Mouse (Mus musculus) CD4-positive, CD25-positive, alpha-beta regulatory T cell, adult 4 months (primary cell): ENCODE results near the gene Aatf. TPM values are rescaled to one million over a fixed set of nuclear protein-coding genes. Genes with fewer than 3 reads are reported as not detected.

ENCODE experiments used
- ATAC-seq: one replicate; pipeline ENCODE4 v1.8.0; 2017
- polyA plus RNA-seq, 2 experiments: library from polyadenylated mRNA; unstranded; fragments of 100-300 nt; shearing (Covaris generic); gene quantifications; one replicate each; pipeline ENCODE4 v1.2.1; 2017

The Aatf gene
- polyA plus RNA-seq, 2 experiments from 2014 or later = 34.6 to 46.3 TPM

DNA sequence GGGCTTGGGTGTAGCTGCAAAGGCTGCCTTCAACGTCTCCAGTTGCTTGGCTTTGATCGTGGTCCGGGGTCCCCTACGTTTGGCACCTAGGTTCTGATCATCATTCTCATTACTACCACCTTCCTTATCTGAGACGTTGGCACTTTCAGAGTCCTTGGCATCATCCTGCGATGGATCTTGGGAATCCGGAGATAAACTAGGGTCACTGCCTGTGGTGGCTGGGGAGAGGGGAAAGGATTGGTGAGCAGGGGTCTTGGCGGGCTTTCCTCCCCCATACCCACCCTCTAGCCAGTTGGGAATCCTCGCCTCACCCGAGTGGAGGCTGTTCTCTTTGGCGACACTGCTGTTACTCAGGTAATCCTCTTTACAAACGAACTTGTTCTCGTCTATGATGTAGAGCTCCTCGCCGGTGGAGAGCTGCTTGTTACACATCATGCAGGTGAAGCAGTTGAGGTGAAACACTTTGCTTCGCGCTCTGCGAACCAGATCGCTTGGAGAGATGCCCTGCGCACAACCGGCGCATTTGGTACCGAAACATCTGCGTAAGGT is 8.5 kb upstream of the Aatf start:
- no peak for ATAC-seq

DNA sequence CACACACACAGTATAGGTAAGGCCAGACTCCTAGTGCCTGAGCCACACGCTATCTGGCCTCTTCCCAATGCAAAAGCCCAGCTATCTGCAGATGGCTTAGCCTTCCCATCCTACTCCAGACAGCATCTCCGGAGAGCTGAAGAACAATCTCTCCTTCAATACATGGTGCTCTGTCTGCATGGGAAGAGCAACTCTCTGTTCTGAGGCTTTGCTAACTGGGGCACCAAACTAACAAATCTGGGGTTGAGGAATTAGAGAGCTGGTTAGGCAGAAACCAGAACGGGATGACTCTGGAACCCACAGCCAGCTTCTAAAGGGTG is 7.7 kb upstream of the Aatf start:
- no peak for ATAC-seq

DNA sequence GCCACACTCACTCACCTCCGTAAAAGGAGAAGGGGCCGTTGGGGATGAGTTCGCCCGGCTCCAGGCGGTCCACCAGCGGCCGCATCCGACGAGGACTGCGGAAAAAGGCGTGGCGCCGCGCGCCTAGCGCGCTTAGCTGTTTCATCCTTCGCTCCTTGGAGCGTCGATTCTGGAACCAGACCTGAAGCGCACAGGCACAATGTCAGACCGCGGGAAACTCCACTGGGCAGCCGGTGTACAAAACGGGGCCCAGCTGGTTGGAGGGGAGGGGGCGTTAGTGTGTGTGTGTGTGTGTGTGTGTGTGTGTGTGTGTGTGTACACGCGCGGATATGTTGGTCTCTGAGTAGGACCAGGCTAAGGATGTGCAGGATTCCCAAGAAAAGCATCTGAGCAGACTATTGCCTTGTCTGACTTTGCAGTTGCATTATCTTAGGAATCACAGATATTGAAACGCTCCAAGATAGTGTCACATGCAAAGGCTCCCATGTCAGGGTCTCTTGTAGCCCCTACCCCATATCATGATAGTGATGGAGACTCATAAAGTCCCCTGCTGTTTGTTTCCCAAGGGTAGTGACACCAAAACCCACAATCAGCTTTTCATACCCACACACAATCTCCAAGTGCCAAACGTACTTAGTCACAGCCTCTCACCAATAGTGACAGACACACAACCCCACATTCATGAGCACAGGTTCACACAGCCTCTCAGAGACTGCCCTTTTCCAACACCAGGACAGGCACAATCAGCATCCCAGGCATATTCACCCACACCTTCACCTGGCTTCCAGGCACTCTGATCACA is 7.1 kb upstream of the Aatf start:
- no peak for ATAC-seq

DNA sequence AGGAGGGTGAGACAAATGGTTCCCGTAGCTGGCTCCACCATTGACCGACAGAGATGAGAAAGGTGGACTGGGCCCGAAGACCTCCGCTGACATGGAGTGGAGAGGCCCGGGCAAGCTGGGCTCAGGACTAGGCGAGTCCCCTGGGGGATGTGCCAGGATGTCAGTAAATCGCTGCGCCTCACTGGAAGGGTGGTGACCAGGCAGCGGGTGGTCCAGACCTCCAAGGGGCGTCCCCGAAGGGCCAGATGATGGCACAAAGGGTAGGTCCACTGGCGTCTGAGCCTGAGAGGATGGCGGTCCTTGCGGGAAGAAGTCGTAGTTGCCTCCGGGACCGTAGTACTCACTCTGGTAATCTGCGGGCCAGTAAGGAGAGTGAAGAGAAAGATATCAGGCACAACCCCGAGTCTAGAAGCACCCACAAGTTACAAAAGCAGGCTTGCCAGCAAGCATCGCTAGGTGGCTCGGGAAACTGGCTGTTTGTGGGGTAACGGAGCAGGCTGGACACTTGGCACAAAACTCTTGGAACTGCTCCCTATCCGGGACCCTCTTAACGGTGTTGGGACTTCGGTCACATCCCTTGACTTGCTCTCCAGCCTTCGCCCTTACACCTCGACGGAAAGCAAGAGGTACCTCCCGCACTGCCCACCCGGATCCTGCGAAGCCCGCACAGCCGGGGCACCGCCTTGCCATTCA is 6.4 kb upstream of the Aatf start:
- no peak for ATAC-seq

DNA sequence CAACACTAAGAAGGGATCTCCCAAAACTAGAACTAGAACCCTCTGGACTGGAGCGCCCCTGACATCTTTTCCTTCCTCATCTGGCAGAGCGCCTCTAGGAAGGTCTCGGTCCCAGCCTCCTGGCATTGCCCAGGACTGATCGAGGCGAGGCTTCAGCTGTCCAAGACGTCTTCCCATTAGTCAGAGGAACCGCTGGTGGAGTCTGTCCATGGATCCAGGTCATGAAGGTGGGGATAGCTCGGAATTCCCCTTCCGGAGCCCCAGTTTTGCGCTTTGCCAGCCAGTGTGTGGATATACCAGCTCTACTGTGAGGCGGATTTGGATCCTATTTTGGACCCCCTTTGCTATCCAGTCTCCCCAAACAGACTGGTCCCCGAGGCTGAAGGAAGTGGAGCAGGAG is 5.7 kb upstream of the Aatf start:
- ATAC-seq = no peak

DNA sequence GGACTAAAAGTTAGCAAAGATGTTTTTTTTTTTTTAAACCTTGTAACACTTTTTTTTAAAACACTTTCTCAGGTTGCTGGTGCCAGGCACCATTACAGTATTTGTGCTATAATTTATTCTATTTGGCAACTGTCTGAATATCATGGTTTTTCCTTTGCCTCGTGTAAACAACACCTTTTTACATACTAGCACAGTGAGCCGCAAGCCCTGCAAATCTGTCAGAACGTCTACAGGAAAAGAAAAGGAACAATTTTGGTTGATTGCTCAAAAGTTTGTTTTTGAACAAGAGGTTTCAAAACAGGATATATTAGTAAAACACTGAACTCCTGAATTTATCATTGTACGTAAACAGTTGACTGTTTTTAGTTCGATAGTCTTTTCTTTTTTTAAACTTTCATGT is 4.9 kb upstream of the Aatf start:
- ATAC-seq = no peak

DNA sequence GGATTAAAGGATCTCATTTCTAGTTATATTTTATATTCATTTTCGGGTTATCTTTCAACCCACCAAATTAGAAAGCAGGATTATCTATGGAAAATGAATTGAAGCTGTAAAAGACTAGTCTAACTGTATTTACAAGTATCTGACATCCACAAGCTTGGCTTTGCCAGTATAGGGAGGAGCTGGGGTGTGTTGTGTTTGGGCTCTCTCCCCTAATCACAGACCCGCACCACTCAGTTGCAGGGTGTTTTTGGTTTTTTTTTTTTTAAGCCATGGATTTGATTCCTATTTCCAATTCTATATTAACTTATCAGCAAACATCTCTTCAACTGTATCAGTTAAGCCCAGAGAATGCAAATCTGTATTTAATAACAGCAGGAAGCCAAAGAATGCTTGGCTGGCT is 4.1 kb upstream of the Aatf start:
- no peak for ATAC-seq

DNA sequence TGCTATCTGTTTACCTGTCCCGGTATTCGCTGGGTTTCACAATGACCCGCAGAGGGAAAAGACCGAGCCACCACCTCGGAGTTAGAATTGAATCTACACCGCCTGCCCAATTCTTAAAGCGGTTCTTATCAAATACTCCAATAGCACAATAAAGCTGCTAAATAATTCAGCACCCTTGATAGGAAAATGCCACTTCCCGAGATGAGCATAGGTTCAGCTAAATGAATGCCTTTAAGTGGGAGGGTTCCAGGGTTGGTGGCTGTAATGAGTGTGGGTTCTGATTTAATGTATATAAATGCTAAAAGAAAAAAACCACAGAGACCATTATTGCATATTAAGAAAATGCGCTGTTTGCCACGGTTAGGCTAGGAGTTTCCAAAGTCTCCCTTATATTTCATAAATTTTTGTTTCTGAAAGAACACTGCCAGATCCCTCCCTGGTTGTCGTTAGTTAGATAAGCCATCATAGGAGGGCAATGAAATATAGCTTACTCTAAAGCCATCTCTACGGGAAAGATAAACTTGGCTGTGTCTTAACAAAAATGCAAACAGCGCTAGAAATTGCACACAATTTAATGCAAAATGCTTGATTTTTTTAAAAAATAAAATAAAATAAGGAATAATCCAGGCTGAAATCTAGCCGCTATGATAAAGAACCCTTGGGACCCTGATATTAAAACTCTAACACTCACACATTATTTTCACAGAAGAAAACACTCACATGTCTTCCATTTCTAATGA is 3.3 kb upstream of the Aatf start:
- no peak for ATAC-seq

DNA sequence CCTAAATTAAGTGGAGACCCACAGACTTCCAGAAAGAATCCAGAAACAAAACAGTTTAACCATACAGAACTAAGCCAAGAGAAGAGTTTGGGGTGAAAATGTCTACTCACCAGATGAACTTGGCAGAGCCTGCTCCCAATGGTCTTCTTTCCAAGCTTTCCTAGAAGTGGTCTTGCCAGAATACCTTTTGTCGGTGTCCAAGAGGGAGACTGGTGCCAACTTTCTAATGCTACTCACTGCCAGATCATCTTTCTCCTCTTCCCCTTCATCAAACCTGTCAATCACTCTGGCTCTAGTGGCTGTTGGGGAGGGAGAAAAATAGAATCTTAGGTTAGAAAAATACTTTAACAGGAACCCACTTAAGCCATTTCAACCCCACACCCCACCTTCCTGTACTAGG is 1.3 kb downstream of the Aatf start:
- ATAC-seq = no peak

DNA sequence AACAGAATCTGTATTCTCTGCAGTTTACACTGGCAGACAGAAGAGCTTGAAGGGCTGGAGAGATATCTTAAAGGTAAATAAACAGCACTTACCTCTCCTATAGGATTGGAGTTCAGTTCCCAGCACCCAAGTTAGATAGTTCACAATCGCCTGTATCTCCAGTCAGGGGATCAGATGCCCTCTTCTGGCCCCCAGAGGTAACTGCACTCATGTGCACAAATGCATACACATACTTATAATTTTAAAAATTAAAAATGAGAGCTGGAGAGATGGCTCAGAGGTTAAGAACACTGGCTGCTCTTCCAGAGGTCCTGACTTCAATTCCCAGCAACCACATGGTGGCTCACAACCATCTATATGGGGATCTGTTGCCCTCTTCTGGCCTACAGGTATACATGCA is 9.0 kb downstream of the Aatf start:
- ATAC-seq = no peak

DNA sequence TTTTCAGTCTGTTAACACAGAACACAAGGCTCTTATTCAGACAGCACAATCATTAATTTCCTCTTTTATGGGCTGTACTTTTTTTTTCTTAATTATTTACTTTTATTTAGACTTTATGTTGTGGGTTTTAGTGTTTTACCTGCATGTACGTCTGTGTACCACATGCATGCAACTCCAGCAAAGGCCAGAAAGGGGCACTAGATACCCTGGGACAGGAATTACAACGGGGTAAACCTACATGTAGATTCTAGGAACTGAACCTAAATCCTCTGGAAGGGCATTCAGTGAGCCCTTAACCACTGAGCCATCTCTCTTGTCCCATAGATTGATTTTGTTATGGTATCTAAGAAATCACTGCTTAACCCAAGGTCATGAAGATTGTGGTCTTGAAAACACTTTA is 15.4 kb downstream of the Aatf start:
- ATAC-seq = no peak

DNA sequence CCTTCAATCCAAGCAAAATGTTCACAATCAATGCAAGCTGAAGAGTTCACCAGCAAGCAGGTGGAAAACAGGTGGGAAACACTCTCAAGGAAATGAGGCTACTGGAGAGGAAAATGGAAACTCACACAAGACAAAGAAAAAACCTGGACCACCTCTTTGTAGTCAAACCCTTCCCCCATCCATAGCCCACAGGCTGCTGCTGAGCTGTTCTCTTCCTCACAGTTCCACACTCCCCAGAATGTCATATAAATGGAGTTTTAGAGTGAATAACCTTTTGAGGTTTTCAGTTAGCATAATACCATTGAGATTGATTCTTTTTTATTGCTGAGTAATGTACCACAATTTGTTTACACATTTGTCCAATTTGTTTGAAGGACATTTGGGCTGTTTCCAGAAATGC is 16.4 kb downstream of the Aatf start:
- ATAC-seq = no peak

DNA sequence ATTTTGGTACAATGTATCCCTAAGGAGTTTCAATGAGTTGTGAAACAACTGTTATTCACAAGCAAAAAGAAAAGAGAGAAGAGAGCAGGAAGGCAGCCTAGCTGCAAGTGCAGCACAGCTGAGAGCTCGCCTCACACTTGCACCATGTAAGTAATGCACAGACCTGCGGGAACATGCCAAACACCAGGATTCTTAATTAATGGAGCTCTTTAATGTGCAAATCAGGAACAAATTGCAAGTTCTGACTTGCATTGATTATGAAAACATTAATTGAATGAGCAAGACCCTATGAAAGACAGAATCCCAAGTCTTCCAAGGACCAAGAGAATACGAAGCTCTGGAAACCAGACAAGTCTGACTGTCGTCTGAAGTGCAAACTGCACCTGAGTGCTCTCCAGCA is 17.5 kb downstream of the Aatf start:
- ATAC-seq = no peak

DNA sequence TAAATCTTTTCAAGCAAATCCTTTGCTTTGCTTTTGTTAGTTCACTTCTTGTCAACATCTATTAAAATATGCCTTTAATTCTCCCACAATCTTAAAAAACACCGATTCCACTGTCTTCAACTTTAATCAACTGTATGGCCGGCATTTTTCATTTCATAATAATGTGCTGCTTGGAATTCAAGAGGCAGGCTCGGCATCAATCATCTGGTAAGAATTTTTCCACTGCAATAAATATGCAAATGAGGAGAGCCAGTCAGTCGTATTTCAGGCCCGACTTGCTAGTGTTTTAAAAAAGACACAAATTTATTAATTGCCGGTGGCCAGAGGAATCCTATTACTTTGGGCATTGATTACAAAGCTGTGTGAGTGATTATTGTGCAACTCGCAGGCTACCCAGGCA is 31.7 kb downstream of the Aatf start:
- ATAC-seq = no peak

DNA sequence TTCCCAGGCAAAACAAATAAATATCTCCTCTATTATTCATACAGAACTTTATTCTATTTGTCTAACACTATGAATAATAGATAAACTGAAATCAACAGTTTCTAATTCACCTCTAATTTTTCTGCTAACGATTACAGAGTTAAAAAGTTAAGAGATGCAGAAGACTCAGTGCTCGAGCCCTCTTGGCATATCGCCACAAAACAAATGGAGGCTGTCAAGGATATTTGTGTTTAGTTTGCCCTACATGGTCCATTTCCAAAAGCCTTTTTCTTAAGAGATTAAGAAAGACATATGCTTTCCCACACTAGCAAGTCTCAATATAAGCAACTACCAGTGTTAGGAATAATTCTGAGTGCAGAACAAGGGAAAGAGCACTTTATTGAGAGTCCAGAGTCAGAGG is 32.9 kb downstream of the Aatf start:
- no peak for ATAC-seq

DNA sequence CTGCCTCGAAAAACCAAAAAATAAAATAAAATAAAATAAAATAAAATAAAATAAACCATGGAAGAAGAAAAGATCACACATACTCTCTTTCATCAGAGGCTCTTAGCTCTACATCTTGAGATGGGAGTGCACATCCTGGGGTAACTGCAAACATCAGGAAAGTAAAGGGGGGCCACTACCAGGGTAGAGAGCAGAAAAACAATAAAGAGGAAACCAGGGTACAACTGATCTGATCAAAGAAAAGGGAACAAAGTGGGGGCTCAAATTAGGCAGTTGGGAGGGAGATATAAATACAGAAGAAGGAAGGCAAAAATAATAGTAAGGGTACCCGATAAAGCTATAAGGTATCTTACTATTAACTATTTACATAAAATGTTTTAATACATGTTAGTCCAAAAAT is 36.7 kb downstream of the Aatf start:
- ATAC-seq = no peak

DNA sequence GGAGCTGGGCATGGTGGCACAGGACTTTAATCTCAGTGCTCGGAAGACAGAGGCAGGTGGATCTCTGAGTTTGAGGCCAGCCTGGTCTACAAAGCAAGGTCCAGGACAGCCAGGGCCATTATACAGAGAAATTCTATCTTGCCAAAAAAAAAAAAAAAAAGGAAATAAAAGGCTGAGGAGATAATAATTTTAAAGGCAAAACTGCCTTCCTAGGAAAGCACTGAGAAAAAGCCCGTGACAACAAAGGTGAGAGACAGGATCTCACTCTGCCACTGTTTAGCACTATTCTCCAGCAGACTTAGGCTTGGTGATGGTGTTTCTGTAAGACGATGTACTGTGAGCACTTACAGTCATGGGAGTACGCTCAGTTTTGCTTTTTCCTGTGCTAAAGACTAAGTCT is 37.3 kb downstream of the Aatf start:
- ATAC-seq = no peak

DNA sequence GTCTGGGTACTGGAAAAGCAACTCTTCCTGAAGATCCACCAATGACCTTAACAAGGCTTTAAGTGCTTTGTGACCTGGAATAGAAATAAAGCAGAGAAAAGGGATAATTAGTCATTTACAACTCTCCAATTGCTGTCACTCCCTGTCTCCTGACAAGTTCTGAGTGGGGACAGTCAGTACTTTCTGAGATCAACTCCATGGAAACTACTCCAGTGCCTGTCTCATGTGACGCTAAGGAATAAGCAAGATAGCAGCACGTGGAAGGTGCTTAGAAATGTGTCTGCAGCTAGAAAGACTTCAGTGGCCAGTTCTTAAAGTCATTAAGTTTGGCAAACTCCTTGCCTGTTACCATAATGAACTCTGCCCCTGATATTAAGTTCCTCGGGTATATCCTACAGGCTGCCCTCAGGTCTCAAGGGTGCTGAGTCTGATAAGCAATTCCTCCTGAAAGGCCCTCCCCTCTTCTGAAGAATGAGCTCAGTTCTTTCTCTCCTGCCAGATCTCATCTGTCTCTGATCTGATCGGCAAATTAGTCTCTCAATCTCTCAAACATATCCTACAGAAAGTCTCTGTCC is 40.1 kb downstream of the Aatf start:
- no peak for ATAC-seq

DNA sequence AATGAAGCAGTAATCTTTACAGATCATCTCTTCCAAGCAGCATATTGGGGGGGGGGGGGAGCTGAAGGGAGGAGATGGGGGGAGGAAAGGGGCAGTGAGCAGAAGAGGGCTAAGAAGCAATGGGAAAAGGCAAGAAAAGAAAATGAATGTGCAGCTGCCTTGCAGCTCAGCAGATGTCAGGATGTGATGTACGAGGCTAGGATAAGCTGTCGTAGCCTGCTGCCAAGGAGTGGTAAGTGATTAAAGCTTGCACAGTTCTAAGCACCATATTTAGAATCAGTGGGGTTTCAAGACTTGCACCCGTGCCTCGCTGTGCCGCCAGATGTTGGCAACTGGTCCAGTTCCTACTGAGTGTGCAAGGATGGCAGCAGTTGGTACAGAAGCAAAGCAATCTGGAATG is 48.8 kb downstream of the Aatf start:
- ATAC-seq = no peak

DNA sequence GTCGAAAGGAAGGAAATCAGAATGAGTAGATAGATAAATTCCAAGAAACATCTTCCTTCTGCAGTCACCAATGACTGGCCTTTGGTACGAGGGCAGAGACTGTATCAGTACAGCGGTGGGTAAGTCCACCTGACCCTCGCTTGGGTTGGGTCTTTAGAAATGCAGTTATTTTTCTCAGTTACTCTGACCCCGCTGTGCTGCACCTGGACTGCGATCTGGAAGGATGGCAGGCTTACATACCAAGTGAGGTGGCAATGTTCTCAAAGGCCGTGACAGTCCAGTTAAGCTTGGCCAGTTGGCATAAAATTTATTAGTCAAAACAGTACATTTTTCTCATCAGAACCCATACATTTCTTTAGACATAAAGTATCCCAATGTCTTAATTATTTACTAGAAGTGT is 59.4 kb downstream of the Aatf start:
- ATAC-seq = no peak

DNA sequence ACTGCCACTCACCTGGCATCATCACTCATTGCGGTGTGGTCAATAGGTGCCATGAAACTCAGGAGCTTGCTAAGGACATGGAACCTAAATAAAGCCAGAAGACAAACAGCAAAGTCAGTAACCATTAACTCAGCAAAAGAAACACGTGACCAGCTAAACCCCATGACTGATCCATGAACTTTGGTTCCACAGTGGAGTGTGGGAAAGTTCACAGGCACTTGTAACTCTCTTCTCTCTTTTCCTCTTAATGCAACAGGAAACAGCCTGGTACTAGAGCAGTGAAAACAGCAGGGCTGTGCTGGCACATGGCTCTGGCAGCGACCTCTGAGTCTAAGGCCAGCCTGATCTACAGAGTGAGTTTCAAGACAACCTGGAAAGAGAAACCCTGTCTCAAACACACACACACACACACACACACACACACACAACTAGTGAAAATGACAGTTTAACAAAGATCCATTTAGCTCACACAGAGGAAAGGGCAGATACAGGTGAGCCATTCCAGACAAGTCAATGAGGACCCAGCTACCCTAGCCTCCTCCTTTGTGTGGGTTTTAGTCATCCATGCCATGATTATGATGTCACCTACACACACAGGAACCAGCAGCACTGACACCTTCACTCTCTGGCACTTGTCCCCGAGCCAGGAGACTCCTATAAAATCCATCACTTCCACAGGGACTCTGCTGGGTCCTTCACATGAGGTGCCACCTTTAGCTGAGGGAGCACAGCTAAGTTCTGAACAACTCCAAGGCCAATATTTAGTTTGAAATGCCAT is 70.6 kb downstream of the Aatf start:
- no peak for ATAC-seq

DNA sequence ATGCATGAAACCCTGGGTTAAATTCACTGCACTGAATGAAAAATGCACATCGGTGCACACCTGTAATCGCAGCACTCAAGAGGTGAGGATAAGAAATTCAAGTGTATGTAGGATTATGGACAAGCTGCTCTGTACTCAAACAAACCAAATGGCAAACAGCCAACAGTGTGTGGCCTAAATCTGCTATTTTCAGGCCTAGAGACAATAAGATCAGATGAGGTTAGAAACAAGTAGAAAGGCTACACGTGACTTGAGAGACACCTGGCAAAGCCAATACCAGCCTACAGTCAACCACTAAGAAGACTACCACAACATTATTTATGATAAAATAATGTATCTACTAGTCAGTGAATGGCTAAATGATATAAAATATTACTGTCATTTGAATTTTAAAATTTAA is 72.9 kb downstream of the Aatf start:
- no peak for ATAC-seq

DNA sequence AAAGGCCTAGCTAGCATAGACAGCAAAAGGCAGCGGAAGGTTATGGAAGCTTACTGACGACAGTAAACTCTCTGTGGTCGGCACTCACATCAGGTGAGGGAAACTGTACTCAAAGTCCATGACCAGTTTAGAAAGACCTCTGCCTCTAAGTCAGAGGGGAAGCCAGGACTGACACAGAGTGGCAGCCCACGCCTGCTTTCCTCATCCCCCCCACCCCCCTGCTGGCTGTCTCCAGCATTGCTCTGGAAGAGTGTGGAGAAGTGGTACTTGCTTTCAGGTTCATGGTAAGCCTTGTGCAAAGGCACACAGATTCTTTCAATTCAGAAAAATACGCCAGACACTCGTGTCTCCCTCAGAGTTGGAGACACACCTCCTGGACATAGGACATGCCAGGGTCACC is 78.4 kb downstream of the Aatf start:
- no peak for ATAC-seq
